Mouse (Mus musculus) right cerebral cortex, adult 18-20 months (tissue): ENCODE measurements around the gene Olfr799.

Source experiments
- DNase-seq: peaks from one replicate; pipeline ENCODE4 v3.0.0; 2022; ENCODE audit warnings: mixed read lengths

The Olfr799 gene

DNA sequence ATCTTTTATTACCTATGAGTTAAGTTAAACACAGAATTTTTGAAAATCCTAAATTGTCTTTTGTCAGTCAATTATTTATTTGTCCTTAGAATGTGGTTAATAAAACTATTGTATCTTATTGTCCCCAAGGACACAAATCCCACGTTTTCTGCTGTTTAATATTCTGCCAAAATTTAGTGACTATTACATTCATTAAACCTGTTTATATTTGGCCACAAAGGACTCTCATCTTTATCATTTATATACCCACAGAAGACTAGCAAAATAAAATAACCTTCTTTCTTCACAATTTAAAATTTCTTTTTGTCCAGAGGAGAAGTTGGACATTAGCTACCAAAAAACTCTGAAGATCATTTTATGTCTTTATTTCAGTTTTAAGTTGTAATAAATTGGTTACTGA, at the start of gene Olfr799:
TSS of gene Olfr799 (plus strand) at position 301 of the 400 bp plus-strand sequence.
- no peak for DNase-seq

DNA sequence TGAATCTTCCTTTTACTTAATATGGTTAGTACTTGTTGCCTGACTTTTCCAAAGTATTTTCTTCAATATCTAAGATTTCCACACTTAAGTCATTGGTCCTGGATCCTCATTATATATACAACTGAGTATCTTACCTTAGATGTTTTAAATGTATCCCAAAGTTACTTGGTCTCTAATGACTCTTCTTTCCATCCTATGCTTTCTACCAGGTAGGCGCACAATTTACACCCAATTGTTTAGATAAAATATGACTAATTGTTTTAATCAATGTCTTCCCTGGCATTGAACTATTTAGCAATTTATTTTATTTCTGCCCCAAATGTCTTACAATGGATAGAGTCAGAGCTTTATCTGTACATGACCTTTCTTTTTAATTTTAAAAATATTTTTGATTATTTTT, 24.8 kb upstream of the Olfr799 start, which contains the start of gene Olfr796:
TSS of gene Olfr796 (minus strand) at position 101 of the 400 bp plus-strand sequence.
- no peak for DNase-seq

DNA sequence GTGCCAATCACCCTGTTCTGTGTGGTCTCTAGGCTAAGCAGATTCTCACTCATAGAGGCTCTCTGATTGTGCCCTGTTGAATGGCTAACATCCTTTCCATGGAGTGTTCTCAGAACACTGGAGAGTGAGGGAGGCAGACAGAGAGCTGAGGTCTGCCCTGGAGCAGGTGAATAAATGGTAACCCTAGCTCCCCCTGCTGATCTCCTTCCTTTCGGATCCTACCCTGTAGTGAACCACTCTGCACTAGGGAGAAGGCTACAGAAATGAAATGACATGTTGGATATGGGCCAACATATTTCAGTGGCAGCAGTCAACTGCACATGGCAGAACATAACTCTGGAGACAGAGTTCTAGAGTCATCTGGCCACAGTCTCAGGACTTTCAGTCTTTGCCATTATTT, 15.6 kb upstream of the Olfr799 start:
- DNase-seq = no peak

DNA sequence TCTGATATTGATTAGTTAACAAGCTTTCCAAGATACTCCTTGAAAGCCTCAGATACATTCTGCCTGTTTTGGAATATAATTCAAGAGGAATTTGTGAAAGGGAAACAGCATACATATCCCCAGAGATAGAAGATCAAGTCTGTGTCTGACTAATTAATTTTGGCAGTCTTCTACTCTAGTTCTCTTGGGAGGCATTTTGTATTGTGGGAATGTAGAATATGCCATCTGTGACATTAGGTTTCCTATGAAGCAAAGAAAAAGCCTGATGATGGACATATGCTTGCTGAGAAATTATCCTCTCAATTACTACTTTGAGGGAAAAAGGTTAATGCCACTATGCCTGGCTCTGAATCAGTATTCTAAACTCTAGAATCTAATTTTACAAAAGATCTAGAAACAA, 14.0 kb upstream of the Olfr799 start:
- no peak for DNase-seq

DNA sequence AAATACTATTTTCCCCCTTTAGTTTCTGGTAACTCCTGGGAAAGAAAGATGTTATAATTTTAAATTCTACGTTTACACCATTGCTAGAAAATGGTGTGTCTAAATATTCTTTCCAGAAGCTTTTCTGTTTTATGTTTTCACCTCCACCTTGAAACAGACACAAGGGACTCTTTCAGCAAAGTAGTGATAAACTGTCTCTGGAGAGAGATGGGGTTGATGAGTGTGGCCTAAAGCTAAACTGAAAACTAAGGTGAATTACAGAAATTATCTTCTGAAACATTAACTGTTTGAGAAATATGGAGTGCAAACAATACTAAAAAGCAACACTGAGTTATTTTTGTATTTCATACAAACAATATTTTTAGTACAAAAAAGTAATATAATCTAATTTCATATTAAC, 9.4 kb upstream of the Olfr799 start, which contains the start of gene Olfr798:
TSS of gene Olfr798 (minus strand) at position 101 of the 400 bp plus-strand sequence.
- no peak for DNase-seq

DNA sequence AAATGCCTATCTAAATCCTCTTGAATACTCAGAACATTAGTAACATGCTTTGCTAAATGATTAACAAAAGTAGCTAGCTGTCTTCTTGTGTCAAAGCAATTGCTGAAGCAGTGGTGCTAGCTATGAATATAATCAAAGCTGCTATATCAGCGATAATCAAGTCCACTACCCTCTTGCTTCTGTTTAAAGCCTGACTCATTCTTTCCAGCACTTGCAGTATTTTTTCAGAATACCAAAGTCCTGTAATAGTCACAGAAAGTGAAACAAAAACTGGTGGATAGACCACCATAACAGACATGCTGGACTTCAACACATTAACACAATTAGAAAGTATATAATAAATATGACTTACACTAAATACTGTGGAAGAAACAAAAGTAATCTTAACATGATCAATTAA, 14.5 kb downstream of the Olfr799 start:
- no peak for DNase-seq

DNA sequence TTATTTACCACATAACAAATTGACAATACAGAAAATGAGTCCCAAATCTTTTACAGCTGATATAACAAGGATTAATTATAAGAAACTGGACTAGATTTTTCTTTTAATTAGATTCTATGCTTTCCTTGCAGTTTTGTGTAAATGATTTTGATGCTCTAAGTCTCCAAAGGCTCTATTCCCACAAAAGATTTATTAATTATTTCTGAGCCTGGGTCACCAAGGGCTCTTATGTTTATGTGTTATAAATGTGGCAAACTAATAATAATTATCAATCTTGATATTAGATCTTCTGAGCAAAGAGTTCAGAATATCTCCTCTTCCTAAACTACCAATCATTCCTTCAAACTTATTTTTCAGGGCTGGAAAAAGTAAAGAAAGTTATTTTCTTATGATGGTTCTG, 20.1 kb downstream of the Olfr799 start, which contains the start of gene Olfr800:
TSS of gene Olfr800 (plus strand) at position 301 of the 400 bp plus-strand sequence.
- DNase-seq = no peak

DNA sequence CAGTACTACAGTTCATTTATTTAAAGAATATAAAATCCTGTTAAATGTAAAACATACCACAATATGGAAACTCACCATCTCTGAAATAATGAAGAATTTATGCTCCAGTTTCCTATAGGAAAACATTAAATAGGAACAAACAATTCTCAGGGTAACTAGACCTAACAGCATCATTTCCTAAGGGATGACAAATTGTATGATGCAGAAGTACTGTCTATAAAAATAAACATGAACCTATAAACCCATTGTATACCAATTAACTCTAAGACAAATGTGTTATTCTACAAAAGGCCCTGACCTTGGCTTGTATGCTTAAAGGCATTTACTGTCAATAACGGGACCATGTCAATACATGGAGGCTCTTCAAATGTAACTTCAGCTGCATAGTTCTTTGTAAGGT, 36.5 kb downstream of the Olfr799 start, which contains the start of gene Olfr801:
TSS of gene Olfr801 (minus strand) at position 101 of the 400 bp plus-strand sequence.
- no peak for DNase-seq

DNA sequence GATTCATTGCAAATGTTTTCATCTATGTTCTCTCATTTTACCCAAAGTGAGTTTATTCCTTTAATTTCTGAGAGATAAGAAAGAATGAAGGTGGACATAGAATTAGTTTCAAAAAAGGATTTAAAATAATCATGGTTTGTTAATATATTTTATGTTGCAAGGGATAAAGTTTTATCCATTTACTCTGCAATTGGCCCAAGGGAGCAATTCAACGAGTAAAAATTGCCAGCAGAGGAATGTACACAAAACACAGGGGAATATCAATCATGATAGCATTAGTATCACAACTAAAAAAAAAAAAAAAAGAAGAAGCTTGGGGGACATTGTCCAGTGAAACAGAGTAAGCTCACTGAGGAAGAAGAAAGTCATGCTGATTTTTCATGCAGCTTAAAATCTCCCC, 50.8 kb downstream of the Olfr799 start, which contains the start of gene Olfr802:
TSS of gene Olfr802 (minus strand) at position 101 of the 400 bp plus-strand sequence.
- DNase-seq = no peak

DNA sequence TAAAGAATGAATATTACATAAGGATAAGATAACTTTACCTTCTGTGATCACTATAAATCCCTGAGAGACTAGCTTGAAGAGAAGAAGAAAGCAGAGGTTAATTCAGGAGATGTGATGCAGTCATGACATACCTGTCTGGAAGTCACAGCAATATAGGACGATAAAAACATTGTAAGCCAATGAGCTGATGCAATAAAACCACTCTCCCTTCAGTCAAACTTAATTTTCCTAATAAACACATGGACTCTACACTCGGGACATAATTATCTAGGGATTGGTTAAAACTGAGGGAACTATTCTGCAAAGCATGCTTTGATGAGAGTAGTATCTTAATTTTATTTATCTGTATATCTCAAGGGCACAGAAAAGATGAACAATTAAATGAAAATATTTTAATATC, 56.9 kb downstream of the Olfr799 start, which contains the start of gene Olfr803:
TSS of gene Olfr803 (minus strand) at position 101 of the 400 bp plus-strand sequence.
- DNase-seq = no peak
